Mouse (Mus musculus): ENCODE data around the gene Krt76. TPM values are rescaled to one million over a fixed set of nuclear protein-coding genes. Genes with fewer than 3 reads are reported as not detected.

Krt76 gene
- total and polyA plus RNA-seq, 3 experiments = not detected

GRCm38 (mm10) chr15:101858673-101859425 lies 33.9 kb downstream of the Krt76 start:
- no peaks in the 10 kb centered on the region for H3K4me1 ChIP-seq (ENCODE audit: control insufficient read depth in 1 of 2, insufficient read depth in 2 of 2, low read length in 2 of 2)
- H3K79me2 ChIP-seq (ENCODE audit: control insufficient read depth, insufficient read depth, low read length, poor library complexity) = no peaks in the 10 kb centered on the region
- H3K4me3 ChIP-seq (ENCODE audit: control insufficient read depth in 1 of 2, insufficient read depth in 1 of 2, low read depth in 2 of 2, low read length in 2 of 2) = no peak overlapping the region
- no peak for TF ChIP-seq ZC3H11A (IDR thresholded peaks at IDR 0.05; ENCODE audit: low read depth, low read length)
- no peak for TF ChIP-seq UBTF (IDR thresholded peaks at IDR 0.05; ENCODE audit: borderline replicate concordance, insufficient read depth, low read depth, low read length)
- no peak for TF ChIP-seq GABPA (IDR thresholded peaks at IDR 0.05; ENCODE audit: low read depth, low read length)
- no peaks in the 10 kb centered on the region; a peak in 2 of 4 replicates for H3K27me3 ChIP-seq (ENCODE audit: control insufficient read depth in 1 of 2, insufficient read depth in 2 of 2, low read length in 2 of 2)
- H3K27ac ChIP-seq (ENCODE audit: control insufficient read depth, low read depth, low read length) = no peak overlapping the region
- no peak overlapping the region for H3K9ac ChIP-seq (ENCODE audit: control insufficient read depth, low read depth, low read length, poor library complexity, severe bottlenecking)
- no peaks in the 10 kb centered on the region for H3K9me3 ChIP-seq (replicated peaks; ENCODE audit: insufficient read depth, low read length)
- no peak for DNase-seq (ENCODE audit: low read depth, low spot score)
- no peaks in the 10 kb centered on the region for H3K36me3 ChIP-seq (ENCODE audit: control insufficient read depth in 1 of 2, insufficient read depth in 2 of 2, low read length in 2 of 2)

- Histone ChIP-seq H3K9ac (ENCODE audit: control insufficient read depth, low read depth, low read length, poor library complexity, severe bottlenecking) (no peak overlapping the region), H3K4me3 (ENCODE audit: control insufficient read depth in 1 of 2, insufficient read depth in 1 of 2, low read depth in 2 of 2, low read length in 2 of 2) (no peak overlapping the region), H3K9me3 (replicated peaks; ENCODE audit: insufficient read depth, low read length) (no peaks in the 10 kb centered on the region), H3K4me1 (ENCODE audit: control insufficient read depth in 1 of 2, insufficient read depth in 2 of 2, low read length in 2 of 2) (no peaks in the 10 kb centered on the region), H3K79me2 (ENCODE audit: control insufficient read depth, insufficient read depth, low read length, poor library complexity) (no peaks in the 10 kb centered on the region), H3K27me3 (ENCODE audit: control insufficient read depth in 1 of 2, insufficient read depth in 2 of 2, low read length in 2 of 2) (no peaks in the 10 kb centered on the region; a peak in 2 of 4 replicates), H3K27ac (ENCODE audit: control insufficient read depth, low read depth, low read length) (no peak overlapping the region), H3K36me3 (ENCODE audit: control insufficient read depth in 1 of 2, insufficient read depth in 2 of 2, low read length in 2 of 2) (no peaks in the 10 kb centered on the region)
- DNase-seq (ENCODE audit: low read depth, low spot score) = no peak
- TF ChIP-seq BHLHE40 (IDR thresholded peaks at IDR 0.05; ENCODE audit: borderline replicate concordance, low read depth, low read length) = no peak
- no peak for TF ChIP-seq EP300 (IDR thresholded peaks at IDR 0.05; ENCODE audit: low read depth in 1 of 2, low read length in 2 of 2)
- no peak for TF ChIP-seq ELF1 (IDR thresholded peaks at IDR 0.05; ENCODE audit: low read depth, low read length)
- no peak for TF ChIP-seq TCF12 (IDR thresholded peaks at IDR 0.05; ENCODE audit: low read depth, low read length)
- no peak for TF ChIP-seq MAX (IDR thresholded peaks at IDR 0.05; ENCODE audit: low read length)
- TF ChIP-seq TAL1 (IDR thresholded peaks at IDR 0.05; ENCODE audit: low read length) = no peak
- no peak for TF ChIP-seq MEF2A (IDR thresholded peaks at IDR 0.05; ENCODE audit: extremely low read depth, insufficient replicate concordance, low read depth, low read length, poor library complexity, severe bottlenecking)
- TF ChIP-seq TBP (IDR thresholded peaks at IDR 0.05; ENCODE audit: low read depth, low read length) = no peak
- TF ChIP-seq POLR2AphosphoS2 (IDR thresholded peaks at IDR 0.05; ENCODE audit: low read length) = no peak
- TF ChIP-seq ETS1 (IDR thresholded peaks at IDR 0.05; ENCODE audit: low read depth, low read length) = no peak
- no peak for TF ChIP-seq CTCF (IDR thresholded peaks at IDR 0.05 in 2 of 3, conservative IDR thresholded peaks at IDR 0.05 in 1 of 3; ENCODE audit: control insufficient read depth in 1 of 3, insufficient read depth in 1 of 3, low read depth in 2 of 3, low read length in 3 of 3, poor library complexity in 1 of 3, severe bottlenecking in 1 of 3)
- TF ChIP-seq USF1 (IDR thresholded peaks at IDR 0.05; ENCODE audit: low read depth, low read length) = no peak
- TF ChIP-seq RAD21 (IDR thresholded peaks at IDR 0.05; ENCODE audit: low read depth, low read length) = no peak
- no peak for TF ChIP-seq CHD2 (IDR thresholded peaks at IDR 0.05; ENCODE audit: low read length)
- TF ChIP-seq USF2 (IDR thresholded peaks at IDR 0.05; ENCODE audit: borderline replicate concordance in 1 of 2, insufficient read depth in 1 of 2, low read depth in 1 of 2, low read length in 2 of 2) = no peak
- no peak for TF ChIP-seq NELFE (IDR thresholded peaks at IDR 0.05; ENCODE audit: low read depth, low read length)
- TF ChIP-seq MAFK (IDR thresholded peaks at IDR 0.05; ENCODE audit: borderline replicate concordance, low read depth, low read length) = no peak
Measured at GRCm38 (mm10) chr15:101856696-101857095, 36.0 kb downstream of the Krt76 start.

Data from MEL (cell line).